Mouse (Mus musculus): Measurements from ENCODE around the gene Lrmda.
A peak's percentile ranks its signal among the peaks of the same experiment; 100 is the strongest.

Gene Lrmda

GRCm38 (mm10) chr14:22600166-22600565 is 580.7 kb downstream of the Lrmda start:
- DNase-seq, result no peak

GRCm38 (mm10) chr14:22602308-22602707 is 582.8 kb downstream of the Lrmda start:
- no peak for DNase-seq

GRCm38 (mm10) chr14:22608599-22608998 is 589.1 kb downstream of the Lrmda start:
- DNase-seq, result no peak

GRCm38 (mm10) chr14:22609261-22610245 is 590.0 kb downstream of the Lrmda start:
- peak; percentile 31 for DNase-seq

GRCm38 (mm10) chr14:22611011-22611410 is 591.5 kb downstream of the Lrmda start:
- no peak for DNase-seq

- DNase-seq, result no peak
Measured at GRCm38 (mm10) chr14:22620191-22620590, 600.7 kb downstream of the Lrmda start.

- DNase-seq, result no peak
Measured at GRCm38 (mm10) chr14:22621941-22622340, 602.4 kb downstream of the Lrmda start.

- peak; percentile 94 for DNase-seq
Measured at GRCm38 (mm10) chr14:22627105-22627829, 607.8 kb downstream of the Lrmda start.

- peak; percentile 95 for DNase-seq
Measured at GRCm38 (mm10) chr14:22630361-22630867, 610.9 kb downstream of the Lrmda start.

- DNase-seq, result peak; percentile 98
Measured at GRCm38 (mm10) chr14:22633612-22634011, 614.1 kb downstream of the Lrmda start.

GRCm38 (mm10) chr14:22643494-22643893 is 624.0 kb downstream of the Lrmda start:
- DNase-seq, result no peak

- DNase-seq, result peak; percentile 89
Measured at GRCm38 (mm10) chr14:22647879-22648611, 628.5 kb downstream of the Lrmda start.

- DNase-seq, result peak; percentile 74
Measured at GRCm38 (mm10) chr14:22649411-22649911, 629.9 kb downstream of the Lrmda start.

GRCm38 (mm10) chr14:22649985-22650984 is 630.8 kb downstream of the Lrmda start:
- DNase-seq, result peak; percentile 54

- peak; percentile 88 for DNase-seq
Measured at GRCm38 (mm10) chr14:22651131-22651952, 631.8 kb downstream of the Lrmda start.

- peak; percentile 60 for DNase-seq
Measured at GRCm38 (mm10) chr14:22662496-22662895, 643.0 kb downstream of the Lrmda start.

- no peak for DNase-seq
Measured at GRCm38 (mm10) chr14:22666437-22666836, 646.9 kb downstream of the Lrmda start.

GRCm38 (mm10) chr14:22668302-22668701 is 648.8 kb downstream of the Lrmda start:
- DNase-seq, result no peak

- DNase-seq, result no peak
Measured at GRCm38 (mm10) chr14:22668711-22669110, 649.2 kb downstream of the Lrmda start.

- no peak for DNase-seq
Measured at GRCm38 (mm10) chr14:22673581-22673980, 654.1 kb downstream of the Lrmda start.

Measured in kidney, adult 9 months (tissue).